Mouse (Mus musculus): Measurements from ENCODE around the gene 2310034G01Rik. TPM values are rescaled to one million over a fixed set of nuclear protein-coding genes. Genes with fewer than 3 reads are reported as not detected.

2310034G01Rik gene
- polyA plus RNA-seq, 1 experiment from 2014 or later, result 0.44 TPM

DNA sequence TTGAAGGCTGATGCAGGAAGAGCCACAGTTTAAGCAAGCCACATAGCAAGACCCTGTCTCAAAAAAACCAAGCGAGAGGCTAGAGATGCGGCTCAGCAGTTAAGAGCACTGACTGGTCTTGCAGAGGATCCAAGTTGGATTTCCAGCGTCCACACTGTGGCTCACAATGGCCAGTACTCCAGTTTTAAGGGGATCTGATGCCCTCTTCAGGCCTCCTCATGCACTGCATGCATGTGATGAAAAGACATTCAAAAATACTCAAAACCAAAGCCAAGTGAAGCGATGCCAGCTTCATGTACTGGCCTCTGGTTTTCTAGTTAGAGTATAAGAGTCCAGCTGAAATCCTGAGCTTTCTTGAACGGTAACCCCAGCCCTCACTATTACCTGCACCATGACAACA is 39.8 kb upstream of the 2310034G01Rik start:
- ATAC-seq (ENCODE audit: low read depth), result no peak
- H3K27ac ChIP-seq, result no peak overlapping the region
- H3K4me1 ChIP-seq (replicated peaks), result peaks cover 26% of the 10 kb centered on the region
- peaks cover 49% of the 10 kb centered on the region for H3K36me3 ChIP-seq
- no peak for DNase-seq
- H3K4me2 ChIP-seq, result no peak overlapping the region
- H3K4me3 ChIP-seq (replicated peaks), result no peak overlapping the region
- no peaks in the 10 kb centered on the region for H3K27me3 ChIP-seq
- WGBS (ENCODE audit: insufficient replicate concordance), result 85% methylated on average over 5 of the region's 5 CpGs
- no peak overlapping the region for H3K9ac ChIP-seq
- H3K9me3 ChIP-seq (replicated peaks), result no peaks in the 10 kb centered on the region

DNA sequence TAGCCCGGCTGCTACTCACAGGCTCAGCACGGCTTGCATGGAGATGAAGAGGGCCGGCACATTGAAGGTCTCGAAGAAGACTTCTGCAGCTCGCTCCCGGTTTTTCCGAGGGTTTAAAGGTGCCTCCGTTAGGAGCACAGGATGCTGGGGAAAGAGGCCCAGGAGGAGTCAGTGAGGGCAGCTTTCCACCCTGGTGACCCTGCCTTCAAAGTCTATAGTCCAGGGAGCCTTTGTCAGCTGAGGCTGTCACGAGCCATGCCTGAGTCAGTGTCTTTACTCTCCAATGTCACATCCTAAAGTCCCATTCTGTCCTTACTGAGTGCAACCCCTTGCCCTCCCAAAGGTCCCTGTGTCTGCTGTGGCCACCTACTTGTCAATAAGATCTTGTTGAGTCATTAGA is 32.2 kb upstream of the 2310034G01Rik start:
- ATAC-seq (ENCODE audit: low read depth) (no peak), DNase-seq (no peak)
- Histone ChIP-seq H3K4me3 (replicated peaks) (no peak overlapping the region), H3K27me3 (no peaks in the 10 kb centered on the region), H3K36me3 (peaks cover 93% of the 10 kb centered on the region), H3K9ac (no peak overlapping the region), H3K4me1 (replicated peaks) (no peaks in the 10 kb centered on the region), H3K9me3 (replicated peaks) (no peaks in the 10 kb centered on the region), H3K27ac (no peak overlapping the region), H3K4me2 (no peak overlapping the region)
- WGBS (ENCODE audit: insufficient replicate concordance), result 90% methylated on average over 9 of the region's 9 CpGs

DNA sequence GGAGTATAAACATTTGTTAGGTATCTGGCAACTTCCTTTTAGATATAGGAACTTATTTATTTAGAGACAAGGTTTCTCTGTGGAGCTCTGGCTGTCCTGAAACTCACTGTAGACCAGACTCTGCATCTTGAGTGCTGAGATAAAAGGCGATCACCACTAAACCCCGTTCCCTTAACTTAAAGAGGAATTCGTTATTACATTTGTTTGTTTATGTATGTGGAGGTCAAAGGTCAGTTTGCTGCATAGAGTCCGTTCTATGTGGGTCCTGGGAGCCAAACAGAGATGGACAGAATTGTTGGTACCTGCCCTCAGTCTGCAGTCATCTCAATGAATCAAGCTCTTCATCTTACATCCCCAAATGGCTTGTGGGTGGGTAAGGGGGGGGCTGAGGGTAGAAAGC is 25.8 kb upstream of the 2310034G01Rik start:
- Histone ChIP-seq H3K4me3 (replicated peaks) (no peak overlapping the region), H3K36me3 (peaks cover 61% of the 10 kb centered on the region), H3K4me2 (no peak overlapping the region), H3K27me3 (no peaks in the 10 kb centered on the region), H3K27ac (no peak overlapping the region), H3K9ac (no peak overlapping the region), H3K4me1 (replicated peaks) (peaks cover 14% of the 10 kb centered on the region), H3K9me3 (replicated peaks) (no peaks in the 10 kb centered on the region)
- 51% methylated on average over 4 of the region's 4 CpGs for WGBS (ENCODE audit: insufficient replicate concordance)
- ATAC-seq (ENCODE audit: low read depth), result no peak
- DNase-seq, result no peak

DNA sequence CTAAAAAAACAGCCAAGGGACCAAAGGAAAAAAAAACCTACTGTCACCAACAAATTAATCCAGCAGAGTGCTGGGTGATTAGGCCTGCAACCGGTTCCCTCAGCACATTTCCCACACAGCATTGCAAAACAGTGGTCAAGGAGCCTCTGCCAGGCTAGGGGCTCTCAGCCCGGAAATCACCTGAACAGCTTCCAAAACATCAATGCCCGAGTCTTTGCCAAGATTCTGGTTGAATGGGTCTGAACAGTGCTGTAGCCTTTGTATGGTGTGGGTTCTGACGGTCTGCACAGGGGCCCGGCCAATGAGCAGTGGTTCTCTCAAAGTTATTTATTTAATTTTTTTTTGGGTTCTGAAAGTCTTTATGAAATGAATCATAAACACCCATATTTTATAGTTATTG is 25.4 kb upstream of the 2310034G01Rik start:
- Histone ChIP-seq H3K4me2 (no peak overlapping the region), H3K36me3 (peaks cover 57% of the 10 kb centered on the region), H3K4me3 (replicated peaks) (no peak overlapping the region), H3K9ac (no peak overlapping the region), H3K27ac (no peak overlapping the region), H3K27me3 (no peaks in the 10 kb centered on the region), H3K4me1 (replicated peaks) (peaks cover 14% of the 10 kb centered on the region), H3K9me3 (replicated peaks) (no peaks in the 10 kb centered on the region)
- no peak for ATAC-seq (ENCODE audit: low read depth)
- DNase-seq, result no peak
- WGBS (ENCODE audit: insufficient replicate concordance), result 74% methylated on average over 5 of the region's 5 CpGs

DNA sequence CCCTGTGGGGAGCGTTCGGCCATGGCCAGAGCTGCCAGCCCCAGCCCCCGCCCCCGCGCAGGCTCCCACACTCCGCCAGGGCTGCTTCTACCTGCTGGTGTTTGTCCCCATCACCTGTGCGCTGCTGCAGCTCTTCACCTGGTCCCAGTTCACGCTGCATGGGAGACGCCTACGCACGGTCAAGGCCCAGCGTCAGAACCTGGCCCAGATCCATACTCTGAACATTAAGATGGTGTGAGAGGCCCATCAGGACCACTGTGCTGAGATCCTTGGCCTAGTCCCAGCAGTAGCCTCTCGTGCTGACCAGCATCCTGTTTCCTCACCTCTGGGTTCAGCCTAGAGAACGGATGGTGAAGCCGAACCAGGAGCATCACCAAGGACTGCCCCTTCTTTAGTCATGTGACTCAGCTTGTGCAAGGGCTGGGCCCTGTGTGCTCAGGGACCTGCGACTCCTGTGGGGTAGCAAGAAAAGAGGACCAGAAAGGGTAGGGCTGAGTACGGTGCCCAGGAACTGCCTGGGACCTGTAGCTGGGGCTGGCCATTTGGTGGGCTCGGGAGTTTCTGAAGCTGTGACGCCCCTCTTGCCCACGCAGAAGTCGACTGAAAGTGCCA is 24.5 kb upstream of the 2310034G01Rik start:
- Histone ChIP-seq H3K9ac (no peak overlapping the region), H3K4me1 (replicated peaks) (peaks cover 14% of the 10 kb centered on the region), H3K36me3 (peaks cover 48% of the 10 kb centered on the region), H3K4me2 (no peak overlapping the region), H3K27me3 (no peaks in the 10 kb centered on the region), H3K9me3 (replicated peaks) (no peaks in the 10 kb centered on the region), H3K4me3 (replicated peaks) (no peak overlapping the region), H3K27ac (no peak overlapping the region)
- DNase-seq, result no peak
- peak; percentile 49 for ATAC-seq (ENCODE audit: low read depth)
- 80% methylated on average over 21 of the region's 21 CpGs for WGBS (ENCODE audit: insufficient replicate concordance)

DNA sequence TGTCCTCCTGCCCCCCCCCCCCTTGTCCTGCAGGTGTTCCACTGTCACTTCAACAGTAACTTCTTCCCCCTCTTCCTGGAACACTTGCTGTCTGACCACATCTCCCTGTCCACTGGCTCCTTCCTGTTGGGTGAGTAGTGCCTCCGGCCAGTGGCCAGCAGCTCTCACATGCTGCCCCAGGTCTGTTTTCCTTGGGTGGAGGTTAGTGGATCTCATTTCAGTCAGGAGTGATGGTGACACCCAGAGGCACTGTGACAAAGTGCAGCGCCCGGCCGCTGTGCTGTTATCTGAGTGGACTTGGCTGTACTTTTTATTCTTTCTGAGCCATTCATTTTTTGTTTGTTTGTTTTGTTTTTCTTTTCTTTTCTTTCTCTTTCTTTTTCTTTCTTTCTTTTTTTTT is 19.1 kb upstream of the 2310034G01Rik start:
- no peaks in the 10 kb centered on the region for H3K9me3 ChIP-seq (replicated peaks)
- H3K36me3 ChIP-seq, result peaks cover 10% of the 10 kb centered on the region; the same call in 1 of the 2 replicates
- no peak overlapping the region for H3K4me3 ChIP-seq (replicated peaks)
- DNase-seq, result no peak
- H3K27ac ChIP-seq, result no peak overlapping the region
- no peak overlapping the region for H3K9ac ChIP-seq
- H3K27me3 ChIP-seq, result no peaks in the 10 kb centered on the region
- no peak overlapping the region for H3K4me2 ChIP-seq
- ATAC-seq (ENCODE audit: low read depth), result no peak; the same call in 1 of the 2 replicates
- peaks cover 1% of the 10 kb centered on the region; the same call in 1 of the 2 replicates for H3K4me1 ChIP-seq (replicated peaks)
- WGBS (ENCODE audit: insufficient replicate concordance), result 29% methylated on average over 4 of the region's 4 CpGs

DNA sequence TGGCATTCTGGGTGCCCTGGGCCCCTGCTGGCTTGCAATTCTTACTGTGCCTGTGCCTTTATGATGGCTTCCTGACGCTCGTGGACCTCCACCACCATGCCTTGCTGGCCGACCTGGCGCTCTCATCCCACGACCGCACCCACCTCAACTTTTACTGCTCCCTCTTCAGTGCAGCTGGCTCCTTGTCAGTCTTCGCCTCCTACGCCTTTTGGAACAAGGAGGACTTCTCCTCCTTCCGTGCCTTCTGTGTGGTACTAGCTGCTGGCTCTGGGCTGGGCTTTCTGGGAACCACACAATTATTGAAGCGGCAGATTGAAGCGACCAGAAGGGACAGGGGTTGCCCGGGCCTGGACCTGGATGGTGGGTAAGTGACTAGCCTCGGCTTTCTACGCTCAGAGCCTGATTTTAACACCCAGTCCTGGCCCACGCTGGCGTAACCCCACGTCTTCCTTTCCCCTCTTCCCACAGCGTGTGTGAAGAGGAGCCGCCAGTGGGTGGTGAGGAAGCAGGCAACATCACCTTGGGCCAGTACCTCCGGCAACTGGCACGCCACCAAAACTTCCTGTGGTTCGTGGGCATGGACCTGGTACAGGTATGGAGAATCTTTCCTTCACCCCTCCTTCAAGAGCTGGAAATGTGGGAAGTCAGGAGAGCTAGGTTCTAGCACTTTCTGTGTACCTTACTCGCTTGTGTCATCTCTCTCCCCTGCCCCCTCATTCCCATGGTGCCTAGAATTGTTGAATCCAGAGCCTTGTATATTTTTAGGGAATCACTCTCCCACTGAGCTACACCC is 17.9 kb upstream of the 2310034G01Rik start:
- ATAC-seq (ENCODE audit: low read depth) (no peak), DNase-seq (no peak)
- H3K4me3 ChIP-seq (replicated peaks), result no peak overlapping the region
- H3K4me2 ChIP-seq, result no peak overlapping the region
- H3K27me3 ChIP-seq, result no peaks in the 10 kb centered on the region
- no peak overlapping the region; the same call in 1 of the 2 replicates for H3K9ac ChIP-seq
- H3K4me1 ChIP-seq (replicated peaks), result peaks cover 5% of the 10 kb centered on the region; the same call in 1 of the 2 replicates
- H3K36me3 ChIP-seq, result peaks cover 10% of the 10 kb centered on the region; the same call in 1 of the 2 replicates
- no peak overlapping the region for H3K27ac ChIP-seq
- WGBS (ENCODE audit: insufficient replicate concordance), result 82% methylated on average over 23 of the region's 23 CpGs
- H3K9me3 ChIP-seq (replicated peaks), result no peaks in the 10 kb centered on the region

DNA sequence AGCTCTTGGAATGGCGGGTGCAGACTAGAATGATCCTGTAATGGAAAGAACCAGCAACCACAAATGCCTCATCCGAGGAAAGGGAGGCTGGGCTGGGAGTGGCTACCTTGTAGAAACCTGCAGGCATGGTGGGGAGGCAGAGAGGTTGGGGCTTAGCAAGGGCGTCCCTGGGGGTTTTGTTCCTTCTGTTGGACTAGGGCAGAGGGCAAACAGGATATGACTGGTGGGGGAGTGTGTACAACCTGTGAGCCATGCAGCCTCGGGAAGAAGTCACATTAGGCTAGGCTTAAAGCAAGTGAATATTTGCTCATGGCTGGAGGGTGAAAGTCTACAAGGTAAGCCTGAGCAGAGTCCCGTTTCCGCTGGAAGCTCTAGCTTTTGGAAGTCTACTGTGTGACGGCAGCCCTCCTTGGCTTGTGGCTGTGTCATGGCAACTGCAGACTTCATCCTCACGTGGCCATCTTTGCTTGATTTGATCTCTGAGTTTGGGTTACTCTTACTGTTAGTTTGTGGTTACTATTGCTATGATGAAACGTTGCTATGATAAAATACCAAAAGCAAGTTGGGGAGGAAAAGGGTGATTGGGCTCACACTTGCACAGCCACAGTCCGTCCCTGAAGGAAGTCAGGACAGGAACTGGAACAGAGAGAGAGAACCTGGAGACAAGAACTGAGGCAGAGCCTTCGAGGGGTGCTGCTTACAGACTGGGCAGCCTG is 13.3 kb upstream of the 2310034G01Rik start:
- Histone ChIP-seq H3K4me1 (replicated peaks) (peaks cover 15% of the 10 kb centered on the region), H3K4me2 (no peak overlapping the region), H3K36me3 (peaks cover 5% of the 10 kb centered on the region; the same call in 1 of the 2 replicates), H3K27ac (peak overlapping the region; percentile 16), H3K9ac (no peak overlapping the region), H3K4me3 (replicated peaks) (no peak overlapping the region), H3K9me3 (replicated peaks) (no peaks in the 10 kb centered on the region), H3K27me3 (no peaks in the 10 kb centered on the region)
- WGBS (ENCODE audit: insufficient replicate concordance), result 61% methylated on average over 11 of the region's 11 CpGs
- ATAC-seq (ENCODE audit: low read depth) (peak; percentile 46; the same call in 1 of the 2 replicates), DNase-seq (no peak)

DNA sequence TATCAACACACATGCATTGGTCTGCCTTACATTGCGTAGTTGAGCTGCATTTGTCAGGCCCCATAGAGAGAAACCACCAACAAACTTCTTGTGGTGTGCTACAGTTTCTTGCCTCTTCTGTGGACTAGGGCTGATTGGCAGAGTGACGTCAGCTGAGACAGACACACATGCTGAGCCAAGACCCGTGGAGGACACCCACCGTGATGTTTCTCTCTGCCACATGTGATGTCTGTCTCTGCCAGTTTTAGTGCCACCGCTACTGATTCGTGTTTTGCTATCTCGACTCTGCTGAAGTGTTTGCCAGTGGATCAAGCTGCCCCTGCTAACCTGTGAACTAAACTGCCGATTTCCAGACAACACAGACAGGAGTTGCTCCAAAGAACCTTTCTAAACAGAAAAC is 12.0 kb upstream of the 2310034G01Rik start:
- no peak overlapping the region for H3K9ac ChIP-seq
- 71% methylated on average over 8 of the region's 8 CpGs for WGBS (ENCODE audit: insufficient replicate concordance)
- H3K27me3 ChIP-seq, result no peaks in the 10 kb centered on the region
- no peaks in the 10 kb centered on the region for H3K9me3 ChIP-seq (replicated peaks)
- H3K36me3 ChIP-seq, result peaks cover 5% of the 10 kb centered on the region; the same call in 1 of the 2 replicates
- no peak overlapping the region for H3K4me3 ChIP-seq (replicated peaks)
- no peak for ATAC-seq (ENCODE audit: low read depth)
- DNase-seq, result no peak
- H3K4me2 ChIP-seq, result no peak overlapping the region
- H3K27ac ChIP-seq, result no peak overlapping the region
- H3K4me1 ChIP-seq (replicated peaks), result peaks cover 29% of the 10 kb centered on the region

DNA sequence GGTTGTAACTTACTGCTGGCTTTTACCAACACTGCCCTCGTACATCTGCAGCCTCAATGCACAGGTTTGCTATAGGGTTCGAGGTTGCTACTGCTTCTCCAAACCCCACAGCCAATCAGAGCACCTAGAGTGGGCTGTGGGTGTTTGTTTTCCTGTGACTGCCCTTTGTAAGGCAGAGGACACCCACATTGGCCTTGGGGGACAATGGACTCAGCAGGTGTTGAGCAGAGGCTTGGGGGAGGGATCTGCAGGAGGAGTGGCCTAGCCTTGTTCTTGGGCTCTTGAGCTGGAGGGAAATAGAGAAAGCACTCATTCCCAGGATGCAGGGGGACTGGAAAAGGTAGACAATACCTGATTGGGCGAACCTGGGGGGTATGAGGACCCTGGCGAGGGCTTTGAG is 8.3 kb upstream of the 2310034G01Rik start:
- Histone ChIP-seq H3K36me3 (peaks cover 5% of the 10 kb centered on the region; the same call in 1 of the 2 replicates), H3K27me3 (no peaks in the 10 kb centered on the region), H3K9me3 (replicated peaks) (no peaks in the 10 kb centered on the region), H3K4me3 (replicated peaks) (peak overlapping the region; percentile 69), H3K27ac (peak overlapping the region; percentile 63), H3K4me2 (peak overlapping the region; percentile 96), H3K9ac (peak overlapping the region; percentile 77), H3K4me1 (replicated peaks) (peaks cover 37% of the 10 kb centered on the region)
- ATAC-seq (ENCODE audit: low read depth), result no peak
- DNase-seq, result no peak
- WGBS (ENCODE audit: insufficient replicate concordance), result 18% methylated on average over 4 of the region's 4 CpGs
